ENCODE assay signal across 8 mouse cellular contexts in genomic region chr5:33781964-33782344, GRCm38 (mm10). TPM values are rescaled to one million over a fixed set of nuclear protein-coding genes. Genes with fewer than 3 reads are reported as not detected.
DNase-seq lines count a peak whose midpoint lies in the region; ATAC-seq and TF ChIP-seq lines count a peak whose summit lies in the region.

No protein-coding gene starts in this region.

- H3K36me3 ChIP-seq in thymus, adult 2 months (ENCODE audit: control insufficient read depth, insufficient read depth, low read length), result peaks cover 10% of the 10 kb centered on the region
- H3K36me3 ChIP-seq in intestine, embryonic 16.5 days (ENCODE audit: control insufficient read depth, insufficient read depth, low read length), result no peaks in the 10 kb centered on the region
- peaks cover 7% of the 10 kb centered on the region for H3K36me3 ChIP-seq in myocyte (ENCODE audit: control insufficient read depth, insufficient read depth)

- intact Hi-C loops in gastrocnemius, adult 2 months (cut with DNase I), result loop anchor here (2.0 to 10.0 kb wide), 3 partner anchors 39 to 507 kb away; partner anchors contain the start of genes Ctbp1, Nelfa and Nsd2
- intact Hi-C loops in gastrocnemius, postnatal 36 days (cut with DNase I), result loop anchor here (5.0 kb wide), 1 partner anchor 40 kb away; the partner anchor contains the start of gene Nsd2

- peak; percentile 33 for ATAC-seq in intestine, embryonic 16.5 days

- H3K4me1 ChIP-seq in thymus, adult 2 months (replicated peaks; ENCODE audit: control insufficient read depth, insufficient read depth, low read length), result peaks cover 12% of the 10 kb centered on the region
- peaks cover 12% of the 10 kb centered on the region; the same call in 1 of the 2 replicates for H3K4me1 ChIP-seq in intestine, embryonic 16.5 days (ENCODE audit: control insufficient read depth, insufficient read depth, low read length)

- TF ChIP-seq POLR2A in thymus, adult 2 months (IDR thresholded peaks at IDR 0.05; ENCODE audit: control insufficient read depth, extremely low read depth, insufficient read depth, low read length, poor library complexity), result no peak
- no peak for TF ChIP-seq POLR2A in myocyte (IDR thresholded peaks at IDR 0.05; ENCODE audit: insufficient read length, low read depth)

- H3K4me2 ChIP-seq in intestine, embryonic 16.5 days (ENCODE audit: low read depth, low read length), result peak overlapping the region; percentile 62
- peak overlapping the region; percentile 92 for H3K4me2 ChIP-seq in myocyte (ENCODE audit: low read depth)

- peak overlapping the region; percentile 97 for H3K4me3 ChIP-seq in gastrocnemius, adult 2 months
- H3K4me3 ChIP-seq in thymus, adult 2 months (ENCODE audit: control insufficient read depth, insufficient read depth, low read length), result peak overlapping the region; percentile 87
- peak overlapping the region; percentile 99 for H3K4me3 ChIP-seq in intestine, embryonic 16.5 days (ENCODE audit: low read length)
- peak overlapping the region; percentile 44 for H3K4me3 ChIP-seq in myocyte

- H3ac ChIP-seq in myocyte (ENCODE audit: control insufficient read depth, insufficient read length), result peak overlapping the region; percentile 67

- H3K9ac ChIP-seq in intestine, embryonic 16.5 days (ENCODE audit: low read depth, low read length), result peak overlapping the region; percentile 90

- no peak for TF ChIP-seq CTCF in gastrocnemius, adult 2 months (IDR thresholded peaks at IDR 0.05)
- TF ChIP-seq CTCF in thymus, adult 2 months (IDR thresholded peaks at IDR 0.05; ENCODE audit: borderline replicate concordance, control insufficient read depth, extremely low read depth, insufficient read depth, low read length, poor library complexity), result no peak

- peak overlapping the region; percentile 95 for H3K27ac ChIP-seq in gastrocnemius, adult 2 months
- no peak overlapping the region for H3K27ac ChIP-seq in thymus, adult 2 months (ENCODE audit: control insufficient read depth, insufficient read depth, low read length)
- H3K27ac ChIP-seq in intestine, embryonic 16.5 days (ENCODE audit: low read length), result peak overlapping the region; percentile 58; the same call in 1 of the 2 replicates

- H3K27me3 ChIP-seq in thymus, adult 2 months (ENCODE audit: control insufficient read depth, insufficient read depth, low read length), result no peaks in the 10 kb centered on the region
- no peaks in the 10 kb centered on the region for H3K27me3 ChIP-seq in intestine, embryonic 16.5 days (replicated peaks; ENCODE audit: control insufficient read depth, insufficient read depth, low read length)
- H3K27me3 ChIP-seq in myocyte (ENCODE audit: control insufficient read depth, insufficient read depth, insufficient read length), result no peaks in the 10 kb centered on the region

- no peak for DNase-seq in gastrocnemius, adult 2 months
- no peak for DNase-seq in gastrocnemius, postnatal 36 days
- DNase-seq in thymus, adult 2 months, result no peak
- DNase-seq in thymus, postnatal 36 days, result no peak
- DNase-seq in retina, embryonic 14.5 days (ENCODE audit: low spot score), result no peak
- DNase-seq in yolk sac, embryonic 10.5 days (ENCODE audit: low spot score), result no peak

- WGBS in thymus, adult 2 months, result 5% methylated on average over 11 of the region's 11 CpGs
- 3% methylated on average over 11 of the region's 11 CpGs for WGBS in intestine, embryonic 16.5 days

- no peaks in the 10 kb centered on the region for H3K9me3 ChIP-seq in intestine, embryonic 16.5 days (ENCODE audit: control insufficient read depth, low read length)

- peaks cover 9% of the 10 kb centered on the region for H3K79me2 ChIP-seq in myocyte (ENCODE audit: control insufficient read depth, insufficient read depth)

TF ChIP-seq in myocyte, 11 proteins besides CTCF, POLR2A, EP300 and RAD21:
- TF ChIP-seq REST (IDR thresholded peaks at IDR 0.05; ENCODE audit: insufficient read depth, insufficient read length) (no peak), E2F4 (IDR thresholded peaks at IDR 0.05; ENCODE audit: insufficient read depth) (no peak), CEBPB (IDR thresholded peaks at IDR 0.05; ENCODE audit: insufficient read depth, poor library complexity, severe bottlenecking) (no peak), USF1 (IDR thresholded peaks at IDR 0.05; ENCODE audit: low read depth) (no peak), MYOD1 (IDR thresholded peaks at IDR 0.05; ENCODE audit: control insufficient read depth in 1 of 3, insufficient read length in 2 of 3, low read depth in 2 of 3) (no peak), MYOG (IDR thresholded peaks at IDR 0.05; ENCODE audit: control insufficient read depth in 1 of 3, insufficient read depth in 1 of 3, insufficient read length in 2 of 3, low read depth in 2 of 3) (no peak), MAX (IDR thresholded peaks at IDR 0.05; ENCODE audit: low read depth) (no peak), TCF12 (IDR thresholded peaks at IDR 0.05; ENCODE audit: insufficient read depth, poor library complexity, severe bottlenecking) (no peak)

RNA-seq across cellular contexts. Expression of gene Letm1, which starts 0.7 kb away (rescaled TPM):
- total RNA-seq in gastrocnemius, adult 2 months (2021), result 10 to 100 TPM; 70.4 to 95.2 TPM
- total RNA-seq in gastrocnemius, postnatal 36 days (2021), result 10 to 100 TPM; 76.2 to 79.8 TPM
- 69.5 and 82.9 TPM in 2 replicates for polyA plus RNA-seq in thymus, adult 2 months (2012; rRNA removed)
- polyA plus RNA-seq in intestine, embryonic 16.5 days (2015; fragmentation: Nextera tagmentation; extraction: Ambion mirVana), result 37.5 and 38.3 TPM in 2 replicates
- 29.2 TPM for polyA plus RNA-seq in myocyte (2012; fragmentation: generic; extraction: Trizol)

RNA-seq across cellular contexts. Expression of gene Nsd2, which starts 38.6 kb away (rescaled TPM):
- total RNA-seq in gastrocnemius, adult 2 months (2021), result 10 to 100 TPM in 1 of 2 experiments, 1 to 10 TPM in 1; 9.7 to 10.6 TPM
- total RNA-seq in gastrocnemius, postnatal 36 days (2021), result 1 to 10 TPM; 9.1 to 9.4 TPM
- polyA plus RNA-seq in thymus, adult 2 months (2012; rRNA removed), result 53.3 and 64.8 TPM in 2 replicates
- 20.5 and 22.5 TPM in 2 replicates for polyA plus RNA-seq in intestine, embryonic 16.5 days (2015; fragmentation: Nextera tagmentation; extraction: Ambion mirVana)
- 23.9 TPM for polyA plus RNA-seq in myocyte (2012; fragmentation: generic; extraction: Trizol)

Comparison
In these comparisons a context has a peak if more than half of its experiments do, and no peak if none do; other contexts are left out.
1. H3K4me3 ChIP-seq: peak in every context shown above with its lines; median percentile 99 in intestine, embryonic 16.5 days; 97 in gastrocnemius, adult 2 months; 87 in thymus, adult 2 months; 44 in myocyte.